Mouse (Mus musculus) CH12.LX (cell line): ENCODE measurements at regions not wholly inside any gene's neighbourhood (a gene's known extent, or its start where the extent isn't known, plus 50 kb on each side); places are given as distances from the start of the nearest gene placed in this dataset.

Experiments used
- DNase-seq: peaks from one replicate; pipeline ENCODE4 v3.0.0-alpha.2; 2013; ENCODE audit errors: extremely low read depth
- H3K27ac ChIP-seq: 2 replicates; pipeline ENCODE4 v1.5.1; 2012; ENCODE audit warnings: low read depth, mild to moderate bottlenecking, control low read depth, moderate library complexity; ENCODE audit not compliant: insufficient read depth
- H3K27me3 ChIP-seq: replicated peaks from 2 replicates; pipeline ENCODE3; 2012; ENCODE audit warnings: inconsistent platforms
- H3K36me3 ChIP-seq, 2 experiments: replicated peaks in 1 of 2; 2 replicates each; pipeline versions ENCODE3 to v1.6.1; 2012; ENCODE audit warnings: inconsistent platforms in 1 of 2, low read length in 1 of 2, mild to moderate bottlenecking in 1 of 2, mixed read lengths in 1 of 2, moderate library complexity in 1 of 2; ENCODE audit not compliant: control insufficient read depth in 1 of 2, insufficient read depth in 1 of 2
- H3K4me1 ChIP-seq, 2 experiments: 2 replicates each; pipeline ENCODE4 v1.6.1; 2012; ENCODE audit warnings: inconsistent platforms in 1 of 2, moderate library complexity in 1 of 2; ENCODE audit not compliant: insufficient read depth in 2 of 2, control insufficient read depth in 1 of 2
- H3K4me2 ChIP-seq: 2 replicates; pipeline ENCODE4 v1.6.1; 2012; ENCODE audit warnings: low read depth, mild to moderate bottlenecking, control low read depth; ENCODE audit not compliant: poor library complexity, insufficient read depth, severe bottlenecking
- H3K4me3 ChIP-seq, 3 experiments: fragments of 150-350 bp in 1 of 3; sonication (generic) in 1 of 3; replicated peaks in 1 of 3; 2 replicates each; pipeline versions ENCODE3 to v1.5.1; 2011 to 2012; ENCODE audit warnings: low read depth in 2 of 3, low read length in 2 of 3, mild to moderate bottlenecking in 2 of 3, moderate library complexity in 2 of 3, control low read depth in 1 of 3, improper control_type of control experiment in 1 of 3, inconsistent platforms in 1 of 3, mixed read lengths in 1 of 3; ENCODE audit not compliant: poor library complexity in 1 of 3
- H3K79me2 ChIP-seq: replicated peaks from 2 replicates; pipeline ENCODE4 v1.6.1; 2012; ENCODE audit warnings: mild to moderate bottlenecking, moderate library complexity; ENCODE audit not compliant: control insufficient read depth, poor library complexity, insufficient read depth, severe bottlenecking; ENCODE audit errors: extremely low read depth
- H3K9ac ChIP-seq: 2 replicates; pipeline ENCODE4 v1.6.1; 2012; ENCODE audit warnings: low read depth, mild to moderate bottlenecking, control low read depth, moderate library complexity; ENCODE audit not compliant: insufficient read depth
- H3K9me3 ChIP-seq: replicated peaks from 2 replicates; pipeline ENCODE3; 2012; ENCODE audit warnings: low read length, inconsistent platforms, mixed read lengths
- EP300 ChIP-seq: IDR thresholded peaks from 2 replicates; pipeline ENCODE4 v1.6.1; 2011; ENCODE audit warnings: low read length, improper control_type of control experiment
- ETS1 ChIP-seq: conservative IDR thresholded peaks from 2 replicates; pipeline ENCODE4 v1.6.1; 2012; ENCODE audit warnings: low read depth, mild to moderate bottlenecking, inconsistent platforms, low read length, improper control_type of control experiment, moderate library complexity
- JUND ChIP-seq: conservative IDR thresholded peaks from 2 replicates; pipeline ENCODE4 v1.6.1; 2011; ENCODE audit warnings: low read depth, low read length, improper control_type of control experiment
- MAX ChIP-seq: IDR thresholded peaks from 2 replicates; pipeline ENCODE4 v1.6.1; 2011; ENCODE audit warnings: low read length, improper control_type of control experiment
- MAZ ChIP-seq: IDR thresholded peaks from 2 replicates; pipeline ENCODE4 v1.6.1; 2012; ENCODE audit warnings: low read depth, mild to moderate bottlenecking, inconsistent platforms, low read length, improper control_type of control experiment, moderate library complexity
- MEF2A ChIP-seq: IDR thresholded peaks from 2 replicates; pipeline ENCODE4 v1.6.1; 2014; ENCODE audit warnings: low read depth, mild to moderate bottlenecking, inconsistent platforms, low read length, improper control_type of control experiment, borderline replicate concordance
- MXI1 ChIP-seq: IDR thresholded peaks from 2 replicates; pipeline ENCODE4 v1.6.1; 2011; ENCODE audit warnings: mild to moderate bottlenecking, low read depth, low read length, improper control_type of control experiment
- MYC ChIP-seq: IDR thresholded peaks from 2 replicates; pipeline ENCODE4 v1.6.1; 2011; ENCODE audit warnings: low read depth, mild to moderate bottlenecking, improper control_type of control experiment, low read length
- NELFE ChIP-seq: IDR thresholded peaks from 2 replicates; pipeline ENCODE4 v1.6.1; 2011; ENCODE audit warnings: low read depth, low read length, improper control_type of control experiment
- NRF1 ChIP-seq: IDR thresholded peaks from 2 replicates; pipeline ENCODE4 v1.6.1; 2014; ENCODE audit warnings: low read depth, mild to moderate bottlenecking, inconsistent platforms, low read length, improper control_type of control experiment, moderate library complexity
- PAX5 ChIP-seq: IDR thresholded peaks from 2 replicates; pipeline ENCODE4 v1.6.1; 2012; ENCODE audit warnings: low read length, inconsistent platforms, mixed read lengths
- POLR2AphosphoS2 ChIP-seq: IDR thresholded peaks from 2 replicates; pipeline ENCODE4 v1.6.1; 2011; ENCODE audit warnings: low read depth, low read length, improper control_type of control experiment
- SIN3A ChIP-seq: IDR thresholded peaks from 2 replicates; pipeline ENCODE4 v1.6.1; 2012; ENCODE audit warnings: low read length, improper control_type of control experiment, inconsistent platforms
- SMC3 ChIP-seq: IDR thresholded peaks from 2 replicates; pipeline ENCODE4 v1.6.1; 2011; ENCODE audit warnings: low read depth, low read length, improper control_type of control experiment
- TCF12 ChIP-seq: IDR thresholded peaks from 2 replicates; pipeline ENCODE4 v1.6.1; 2014; ENCODE audit warnings: low read depth, mild to moderate bottlenecking, inconsistent platforms, low read length, improper control_type of control experiment
- USF1 ChIP-seq: IDR thresholded peaks from 2 replicates; pipeline ENCODE4 v1.6.1; 2014; ENCODE audit warnings: low read depth, mild to moderate bottlenecking, inconsistent platforms, low read length, improper control_type of control experiment
- ZC3H11A ChIP-seq: IDR thresholded peaks from 2 replicates; pipeline ENCODE4 v1.6.1; 2012; ENCODE audit warnings: low read depth, mild to moderate bottlenecking, inconsistent platforms, low read length, improper control_type of control experiment
- ZKSCAN1 ChIP-seq: IDR thresholded peaks from 2 replicates; pipeline ENCODE4 v1.6.1; 2012; ENCODE audit warnings: low read depth, inconsistent platforms, low read length, improper control_type of control experiment, borderline replicate concordance
- ZMIZ1 ChIP-seq: IDR thresholded peaks from 2 replicates; pipeline ENCODE4 v1.6.1; 2012; ENCODE audit warnings: low read depth, mild to moderate bottlenecking, inconsistent platforms, low read length, improper control_type of control experiment
- dilution Hi-C: fragments of 300-500 bp; cut with MboI; formaldehyde crosslinking; loops from 2 replicates; pipeline ENCODE4 v1.14.3; 2020; ENCODE audit warnings: low sequenced_read_pairs; ENCODE audit not compliant: extremely low pct_unique_long_range_greater_than_20kb, extremely low pct_ligation_motif_present
- in situ Hi-C: fragments of 300-500 bp; cut with MboI; formaldehyde crosslinking; loops from 3 replicates; pipeline ENCODE4 v1.14.3; 2019; ENCODE audit warnings: low sequenced_read_pairs, low pct_ligation_motif_present, low pct_unique_long_range_greater_than_20kb, mixed read lengths

DNA sequence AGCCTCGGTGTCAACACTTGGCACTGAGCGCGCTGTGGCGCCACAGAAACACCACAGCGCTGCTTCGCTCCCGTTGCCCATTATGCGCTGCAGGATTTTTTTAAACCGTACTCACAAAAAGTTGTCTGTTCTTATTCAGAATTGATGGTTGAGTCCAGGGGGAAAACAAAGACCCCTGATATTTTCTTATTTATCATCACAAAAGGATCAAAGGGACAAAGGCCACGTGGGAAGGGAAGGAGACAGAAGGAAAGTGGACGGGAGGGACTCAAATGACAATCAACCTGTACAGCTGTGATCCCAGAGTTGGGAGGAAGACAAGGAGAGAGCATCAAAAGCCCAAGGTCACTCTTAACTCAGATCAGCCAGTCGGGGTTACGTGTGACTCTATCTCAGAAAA, 100.4 kb downstream of the Ddx11 start:
- in situ Hi-C loops: no loop called here
- Histone ChIP-seq H3K4me2 (no peak overlapping the region), H3K9me3 (no peaks in the 10 kb centered on the region), H3K4me3 (no peak overlapping the region), H3K79me2 (no peaks in the 10 kb centered on the region), H3K27ac (no peak overlapping the region), H3K9ac (no peak overlapping the region), H3K27me3 (peaks cover 15% of the 10 kb centered on the region), H3K36me3 (no peaks in the 10 kb centered on the region), H3K4me1 (no peaks in the 10 kb centered on the region)
- no peak for DNase-seq
- TF ChIP-seq NELFE (no peak), SIN3A (no peak), NRF1 (no peak), ETS1 (no peak), PAX5 (no peak), MAZ (no peak), ZKSCAN1 (no peak), POLR2AphosphoS2 (no peak), ZC3H11A (no peak), SMC3 (no peak), EP300 (no peak)
- dilution Hi-C loops: no loop called here

DNA sequence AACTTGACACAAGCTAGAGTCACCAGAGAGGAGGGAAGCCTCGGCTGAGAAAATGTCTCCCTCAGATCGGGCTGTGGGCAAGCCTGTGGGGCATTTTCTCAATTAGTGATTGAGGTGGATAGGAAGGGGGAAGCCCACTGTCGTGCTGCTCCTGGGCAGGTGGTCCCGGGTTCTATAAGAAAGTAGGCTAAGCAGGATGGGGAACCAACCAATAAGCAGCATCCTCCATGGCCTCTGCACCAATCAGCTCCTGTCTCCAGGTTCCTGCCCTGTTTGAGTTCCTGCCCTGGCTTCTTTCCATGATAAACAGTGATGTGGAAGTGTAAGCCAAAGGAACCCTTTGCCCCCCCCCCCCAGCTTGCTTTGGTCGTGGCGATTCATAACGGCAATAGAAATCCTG, 100.9 kb downstream of the Ddx11 start:
- in situ Hi-C loops: no loop called here
- no peak for DNase-seq
- dilution Hi-C loops: no loop called here
- no peak overlapping the region for H3K9ac ChIP-seq
- no peaks in the 10 kb centered on the region for H3K36me3 ChIP-seq
- H3K4me3 ChIP-seq: no peak overlapping the region
- H3K4me1 ChIP-seq: no peaks in the 10 kb centered on the region
- no peaks in the 10 kb centered on the region for H3K9me3 ChIP-seq
- peaks cover 17% of the 10 kb centered on the region for H3K27me3 ChIP-seq
- no peak overlapping the region for H3K27ac ChIP-seq
- no peak overlapping the region for H3K4me2 ChIP-seq
- TF ChIP-seq USF1: no peak
- no peak for TF ChIP-seq JUND
- TF ChIP-seq MAX: no peak
- no peak for TF ChIP-seq ZMIZ1
- TF ChIP-seq MXI1: no peak
- no peak for TF ChIP-seq MEF2A
- no peak for TF ChIP-seq TCF12
- TF ChIP-seq MYC: no peak
- no peaks in the 10 kb centered on the region for H3K79me2 ChIP-seq
